Mouse (Mus musculus): ENCODE measurements around the gene 4930562C15Rik.
"Not testable (repeated sequence)": the region's sequence is repeated elsewhere in the genome, so short reads cannot be mapped to it uniquely, and the experiment has no call there.

4930562C15Rik gene

GRCm38 (mm10) chr16:4835191-4835590, at the start of gene 4930562C15Rik:
TSS of gene 4930562C15Rik (plus strand) at chr16:4835416.
- DNase-seq (ENCODE audit: low spot score in 2 of 2) = no peak

DNA sequence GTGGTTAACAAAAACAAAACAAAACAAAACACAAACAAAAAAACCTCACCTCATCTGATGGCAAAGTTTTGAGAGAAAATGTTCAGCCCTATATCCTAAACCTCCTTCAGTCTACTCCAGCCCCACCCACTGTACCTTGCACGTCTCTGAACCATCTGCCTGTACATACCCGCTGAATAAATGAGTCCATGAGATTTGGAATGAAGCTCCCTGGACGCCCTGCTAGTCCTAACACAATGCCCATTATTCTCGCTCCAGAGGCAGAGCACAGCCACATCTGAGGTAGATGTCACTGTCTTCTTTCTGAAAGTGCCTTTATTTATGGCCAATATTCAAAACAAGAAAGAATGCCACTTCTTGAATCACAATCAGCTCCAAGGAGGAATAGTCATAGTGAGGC, 49.5 kb upstream of the 4930562C15Rik start:
- no peak for DNase-seq (ENCODE audit: low spot score in 2 of 2)

DNA sequence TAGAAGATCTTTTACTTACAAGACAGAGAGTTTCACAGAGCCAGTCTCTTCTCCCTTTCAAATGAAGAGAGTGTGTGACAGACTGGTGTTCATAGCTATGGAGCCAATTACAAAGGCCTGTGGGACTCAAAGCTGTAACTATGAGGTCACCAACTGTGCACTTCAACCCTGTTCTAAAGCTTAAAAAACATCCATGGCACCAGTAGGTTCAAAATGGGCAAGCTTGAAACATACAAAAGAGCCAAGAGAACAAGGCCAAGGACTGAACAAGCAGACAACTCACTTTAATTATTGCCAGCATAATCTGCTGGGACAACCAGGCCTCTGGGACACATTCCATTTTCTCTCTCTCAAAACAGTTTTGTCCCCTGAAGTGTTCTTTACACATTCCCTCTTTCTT, 47.0 kb upstream of the 4930562C15Rik start:
- no peak for DNase-seq (ENCODE audit: low spot score in 2 of 2)

DNA sequence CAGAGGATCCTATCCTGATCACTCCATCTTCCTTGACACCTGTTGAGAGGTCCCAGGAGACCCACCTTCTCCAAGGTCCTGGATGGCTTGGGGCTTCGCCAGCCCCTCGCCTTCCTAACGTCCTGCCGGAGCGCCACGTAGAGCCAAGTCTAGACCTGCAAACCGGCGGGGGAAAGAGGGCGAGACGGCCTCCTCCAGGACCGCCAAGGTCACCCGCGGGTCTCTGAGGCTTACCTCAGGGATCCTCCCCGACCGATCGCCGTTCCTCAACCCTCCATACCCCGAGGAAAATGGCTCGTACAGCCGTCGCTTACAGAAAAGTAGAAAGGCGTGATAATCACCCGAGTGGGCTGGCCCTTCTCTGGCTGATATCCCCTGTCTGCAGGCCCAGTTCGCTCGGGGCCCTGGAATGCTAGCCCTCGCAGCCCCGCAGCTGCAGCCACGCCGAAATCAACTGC, 45.9 kb upstream of the 4930562C15Rik start:
- DNase-seq (ENCODE audit: low spot score in 2 of 2) = no peak

GRCm38 (mm10) chr16:4789810-4790559, 45.2 kb upstream of the 4930562C15Rik start, which contains the start of gene Cdip1:
TSS of gene Cdip1 (minus strand) at chr16:4790292.
- peak; percentile 97 for DNase-seq (ENCODE audit: low spot score in 2 of 2)

DNA sequence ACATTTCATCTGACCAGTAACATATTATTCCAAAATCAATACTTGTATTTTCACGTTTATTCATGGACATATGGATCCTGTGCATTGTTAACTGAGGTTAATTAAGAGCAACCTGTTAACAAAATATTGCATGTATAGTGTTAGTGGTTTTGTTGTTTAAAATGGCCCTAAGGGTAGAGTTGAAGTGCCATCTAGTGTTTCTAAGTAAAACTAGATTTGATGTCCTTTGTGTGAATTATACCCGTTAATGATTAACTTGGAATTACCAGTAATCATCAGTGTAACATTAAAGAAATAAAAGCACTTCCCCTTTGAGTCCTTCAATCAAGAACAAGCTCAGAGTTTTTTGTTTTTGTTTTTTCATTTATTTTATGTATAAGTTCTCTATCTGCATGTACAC, 43.9 kb upstream of the 4930562C15Rik start:
- DNase-seq (ENCODE audit: low spot score in 2 of 2) = no peak

DNA sequence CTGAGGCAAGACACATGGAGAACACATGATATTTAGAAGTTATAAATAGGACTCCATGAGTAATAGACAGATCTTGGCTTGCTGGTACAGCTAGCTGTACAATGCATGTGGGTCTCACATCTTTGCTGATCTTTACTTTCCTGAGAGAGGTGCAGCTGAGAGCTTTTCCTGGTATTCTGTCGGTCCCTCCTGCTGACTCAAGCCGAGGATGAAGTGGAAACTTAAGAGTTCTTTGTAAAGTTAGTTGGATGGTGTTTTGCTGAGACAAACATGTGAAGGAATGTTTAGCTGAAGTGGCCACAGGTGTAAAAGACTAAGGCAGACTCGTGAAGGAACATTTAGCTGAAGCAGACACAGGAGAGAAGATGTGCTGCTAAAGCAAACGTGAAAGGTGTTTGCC, 38.6 kb upstream of the 4930562C15Rik start:
- DNase-seq (ENCODE audit: low spot score in 2 of 2) = no peak

DNA sequence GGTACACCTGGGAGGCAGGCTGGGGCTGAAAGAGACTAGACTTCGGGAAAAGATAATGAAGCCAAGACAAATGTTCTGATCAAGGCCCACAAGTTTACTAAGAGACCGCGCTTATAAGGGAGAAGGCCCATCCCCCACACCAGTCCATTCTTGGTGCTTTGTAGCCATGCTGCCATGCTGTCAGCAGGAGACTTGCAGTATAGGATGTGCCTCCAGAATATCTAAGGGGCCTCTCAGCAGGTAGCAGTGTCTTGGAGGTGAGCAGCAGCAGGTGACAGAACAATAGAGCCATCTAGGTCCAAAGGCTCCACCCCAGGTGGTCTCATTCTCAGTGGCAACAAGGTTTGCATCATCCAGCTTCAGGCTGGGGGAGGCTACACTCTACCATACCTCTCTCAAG, 16.9 kb upstream of the 4930562C15Rik start:
- DNase-seq (ENCODE audit: low spot score in 2 of 2) = no peak

- DNase-seq (ENCODE audit: low spot score in 2 of 2) = not testable (repeated sequence)
Observed at GRCm38 (mm10) chr16:4824466-4824865, 10.8 kb upstream of the 4930562C15Rik start.

GRCm38 (mm10) chr16:4827639-4828038, 7.6 kb upstream of the 4930562C15Rik start:
- no peak for DNase-seq (ENCODE audit: low spot score in 2 of 2)

GRCm38 (mm10) chr16:4829271-4829900, 5.8 kb upstream of the 4930562C15Rik start:
- DNase-seq (ENCODE audit: low spot score in 2 of 2) = no peak

DNA sequence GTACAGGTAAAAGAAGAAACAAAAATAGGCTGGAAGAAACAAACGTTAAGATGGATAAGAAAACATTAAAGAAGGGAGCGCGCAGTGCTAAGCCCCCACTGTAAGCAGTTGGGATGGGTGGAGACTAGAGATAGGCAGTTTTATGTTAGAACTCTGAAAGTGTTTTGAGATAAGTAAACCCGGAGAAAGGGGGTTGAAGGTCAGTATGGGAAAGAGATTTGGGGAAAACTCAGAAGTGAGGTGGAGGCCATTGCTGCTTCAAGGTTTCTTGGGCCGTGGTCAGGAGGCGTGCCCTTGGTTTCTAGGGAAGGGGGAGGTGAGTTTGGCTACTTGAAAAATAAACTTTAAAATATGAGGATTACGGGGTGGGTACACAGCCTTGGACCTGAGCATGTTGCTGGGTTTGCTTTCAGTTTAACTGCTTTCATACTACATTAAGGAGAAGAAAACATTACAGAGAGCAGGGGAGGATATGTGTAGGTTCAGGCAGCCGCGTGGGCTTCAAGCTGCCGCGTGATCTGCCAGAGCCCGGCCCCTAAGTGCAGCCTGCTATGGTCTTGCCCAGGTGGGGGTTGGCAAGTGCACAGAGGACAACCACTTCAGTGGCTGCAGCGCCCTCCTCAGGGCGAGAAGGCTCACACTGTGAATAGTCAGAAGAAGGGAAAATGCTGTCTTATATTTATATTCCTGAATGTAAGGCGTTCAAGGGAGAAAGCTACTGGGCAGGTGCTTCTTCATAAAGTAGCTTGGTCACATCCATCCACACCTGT, 3.4 kb upstream of the 4930562C15Rik start:
- DNase-seq (ENCODE audit: low spot score in 2 of 2) = peak; percentile 48 to 61

DNA sequence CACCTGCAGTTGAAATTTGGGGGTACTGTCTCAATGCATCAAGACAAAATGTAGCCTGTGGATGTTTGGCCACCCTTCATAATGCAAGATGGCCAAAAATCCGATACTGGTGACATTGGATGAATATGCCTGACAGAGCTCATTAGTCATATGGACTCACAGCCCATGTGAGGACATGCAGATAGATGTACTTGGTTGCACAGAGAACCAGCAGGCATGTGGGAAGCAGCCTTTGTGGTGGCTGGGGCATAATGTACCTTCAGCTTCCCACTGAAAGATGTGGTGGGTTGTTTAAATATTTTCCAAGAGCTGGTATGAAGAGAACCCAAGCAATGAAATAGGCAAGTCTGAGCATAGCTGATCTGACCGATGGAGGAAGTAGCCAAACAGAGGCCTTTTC, 1.4 kb upstream of the 4930562C15Rik start:
- DNase-seq (ENCODE audit: low spot score in 2 of 2) = peak in 1 of 2 experiments; percentile 27

- DNase-seq (ENCODE audit: low spot score in 2 of 2) = no peak
Observed at GRCm38 (mm10) chr16:4837631-4838030, 2.4 kb downstream of the 4930562C15Rik start.

GRCm38 (mm10) chr16:4839552-4839951, 4.3 kb downstream of the 4930562C15Rik start:
- DNase-seq (ENCODE audit: low spot score in 2 of 2) = no peak

- DNase-seq (ENCODE audit: low spot score in 2 of 2) = no peak
Observed at GRCm38 (mm10) chr16:4840231-4840630, 5.0 kb downstream of the 4930562C15Rik start.

DNA sequence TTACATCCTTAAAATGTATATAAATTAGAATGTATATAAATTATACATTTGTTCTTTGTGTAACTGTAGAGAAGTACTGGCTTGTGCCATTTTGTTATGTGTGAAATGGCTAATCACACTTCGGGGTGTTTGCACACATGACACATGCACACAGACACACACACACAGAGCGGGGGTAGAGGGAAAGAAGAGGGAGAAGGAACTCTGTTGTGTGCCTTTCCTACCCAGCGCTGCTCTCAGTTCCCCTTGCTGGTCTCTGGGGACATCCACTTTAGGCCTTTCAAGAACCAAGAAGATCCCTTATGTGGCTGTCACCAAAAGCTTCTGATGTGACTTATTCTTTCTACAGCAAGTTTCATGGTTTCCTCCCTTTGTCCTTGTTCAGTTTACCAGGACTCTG, 11.8 kb downstream of the 4930562C15Rik start:
- DNase-seq (ENCODE audit: low spot score in 2 of 2) = no peak

GRCm38 (mm10) chr16:4848090-4848489, 12.9 kb downstream of the 4930562C15Rik start:
- no peak for DNase-seq (ENCODE audit: low spot score in 2 of 2)

DNA sequence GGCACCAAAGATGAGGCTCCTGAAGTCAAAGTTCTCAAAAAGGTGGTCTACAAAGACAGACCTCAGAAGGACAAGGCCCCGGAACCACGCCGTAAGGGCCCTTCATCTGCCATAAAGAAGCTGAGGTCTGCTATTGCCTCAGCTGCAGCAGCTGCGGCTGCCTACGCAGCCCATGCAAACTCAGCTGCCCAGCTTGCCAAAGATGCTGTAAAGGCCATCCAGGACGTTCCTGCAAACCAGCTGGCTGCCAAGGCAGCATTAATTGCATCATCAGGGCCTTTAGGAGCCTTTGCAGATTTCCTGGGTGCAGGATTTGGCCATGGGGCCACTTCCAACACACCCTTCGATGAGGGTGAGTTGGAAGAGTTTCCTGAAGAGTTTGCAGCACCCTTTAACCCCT, 15.1 kb downstream of the 4930562C15Rik start:
- no peak for DNase-seq (ENCODE audit: low spot score in 2 of 2)

DNA sequence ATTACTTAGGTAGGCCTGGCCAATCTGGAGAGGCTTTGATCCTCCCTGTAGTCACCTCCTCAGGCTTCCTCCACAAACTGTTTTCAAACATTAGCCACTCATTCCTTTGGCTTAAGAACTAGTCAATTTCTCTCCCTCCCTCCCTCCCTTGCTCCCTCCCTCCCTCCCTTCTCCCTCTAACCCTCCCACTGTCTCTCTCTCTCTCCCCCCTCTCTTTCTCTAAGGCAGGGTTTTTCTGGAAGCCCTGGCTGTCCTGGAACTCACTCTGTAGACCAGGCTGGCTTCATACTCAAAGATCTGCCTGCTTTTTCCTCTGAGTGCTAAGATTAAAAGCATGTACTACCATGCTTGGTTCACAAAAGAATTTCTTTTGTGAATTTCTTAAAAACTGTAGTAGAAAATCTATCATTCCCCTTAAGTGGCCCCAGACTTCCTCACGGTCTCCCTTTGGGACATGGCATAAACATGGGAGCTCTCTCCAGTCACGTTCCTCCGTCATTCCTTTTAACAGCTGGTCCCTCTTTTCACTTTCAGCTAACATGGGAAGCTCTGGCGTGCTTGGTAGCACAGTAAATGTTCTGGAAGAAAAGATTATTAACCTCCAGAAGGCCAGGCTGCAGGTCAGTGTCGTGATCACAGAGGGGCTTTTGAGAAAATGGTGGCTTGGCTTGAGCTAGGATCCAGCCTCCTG, 15.9 kb downstream of the 4930562C15Rik start:
- DNase-seq (ENCODE audit: low spot score in 2 of 2) = no peak

DNA sequence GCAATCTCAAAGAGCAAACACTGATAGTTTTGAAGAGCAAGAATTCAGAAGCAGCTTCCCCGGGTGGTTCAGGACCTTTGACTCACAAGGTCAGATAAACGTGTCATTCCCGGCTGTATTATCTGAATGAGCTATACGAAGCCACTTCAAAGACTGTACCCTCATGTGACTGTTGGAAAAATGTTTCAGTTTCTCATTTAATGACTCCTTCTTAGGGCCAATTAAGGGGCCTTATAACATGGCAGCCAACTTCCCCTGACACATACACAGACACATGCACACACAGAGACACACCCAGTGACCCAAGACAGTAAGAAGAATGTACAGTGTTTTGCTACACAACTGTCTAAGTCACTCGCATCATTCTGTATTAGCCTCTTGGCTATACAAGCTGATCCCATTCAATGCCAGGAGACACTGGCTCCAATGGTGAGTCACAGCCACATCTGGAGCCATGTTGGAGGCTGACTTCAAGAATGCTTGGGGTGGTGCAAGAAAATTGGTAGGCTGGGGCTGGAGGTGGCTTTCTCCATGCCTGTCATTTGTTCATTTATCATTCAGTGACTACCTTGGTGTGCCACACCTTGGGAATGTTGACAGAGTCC, 19.9 kb downstream of the 4930562C15Rik start:
- no peak for DNase-seq (ENCODE audit: low spot score in 2 of 2)
